Mouse (Mus musculus) limb, embryonic 14.5 days (tissue): ENCODE data around the gene Psmd2. TPM values are rescaled to one million over a fixed set of nuclear protein-coding genes. Genes with fewer than 3 reads are reported as not detected.
A peak's percentile ranks its signal among the peaks of the same experiment; 100 is the strongest.

ENCODE experiments used
- ATAC-seq: fragments of 200-750 bp; cut with Nextera tagmentation; 2 replicates; pipeline ENCODE4 v1.8.0; 2017; ENCODE audit warnings: low read depth, moderate number of reproducible peaks, moderate TSS enrichment; ENCODE audit not compliant: low FRiP score
- DNase-seq: peaks from one replicate; pipeline ENCODE4 v3.0.0-alpha.2; 2015; ENCODE audit warnings: low spot score
- H3K27ac ChIP-seq: fragments of 300-500 bp; sonication (generic); replicated peaks from 2 replicates; pipeline ENCODE4 v1.5.1; 2014; ENCODE audit warnings: low read depth, mild to moderate bottlenecking, low read length, moderate library complexity, mixed read lengths
- H3K27me3 ChIP-seq: fragments of 300-500 bp; sonication (generic); 2 replicates; pipeline ENCODE4 v1.6.1; 2014; ENCODE audit warnings: low read length, mixed read lengths; ENCODE audit not compliant: control insufficient read depth, insufficient read depth
- H3K36me3 ChIP-seq: fragments of 300-500 bp; sonication (generic); 2 replicates; pipeline ENCODE4 v1.6.1; 2014; ENCODE audit warnings: mild to moderate bottlenecking, low read length, moderate library complexity, mixed read lengths; ENCODE audit not compliant: control insufficient read depth, insufficient read depth
- H3K4me1 ChIP-seq: fragments of 300-500 bp; sonication (generic); 2 replicates; pipeline ENCODE4 v1.6.1; 2014; ENCODE audit warnings: antibody characterized with exemption, low read length, mixed read lengths; ENCODE audit not compliant: control insufficient read depth, insufficient read depth
- H3K4me2 ChIP-seq: fragments of 300-500 bp; sonication (generic); replicated peaks from 2 replicates; pipeline ENCODE4 v1.6.1; 2014; ENCODE audit warnings: low read depth, mild to moderate bottlenecking, low read length, moderate library complexity; ENCODE audit not compliant: severe bottlenecking
- H3K4me3 ChIP-seq: fragments of 300-500 bp; sonication (generic); replicated peaks from 2 replicates; pipeline ENCODE4 v1.5.1; 2014; ENCODE audit warnings: low read length
- H3K9ac ChIP-seq: fragments of 300-500 bp; sonication (generic); 2 replicates; pipeline ENCODE4 v1.6.1; 2014; ENCODE audit warnings: mild to moderate bottlenecking, low read depth, low read length, moderate library complexity; ENCODE audit not compliant: severe bottlenecking
- H3K9me3 ChIP-seq: fragments of 300-500 bp; sonication (generic); 2 replicates; pipeline ENCODE4 v1.6.1; 2016; ENCODE audit warnings: low read length; ENCODE audit not compliant: control insufficient read depth
- POLR2A ChIP-seq: fragments of 200-500 bp; IDR thresholded peaks from 2 replicates; pipeline ENCODE4 v1.8.0; 2012; ENCODE audit warnings: inconsistent platforms, mild to moderate bottlenecking, moderate library complexity, borderline replicate concordance; ENCODE audit not compliant: insufficient read depth, insufficient read length; ENCODE audit errors: extremely low read depth
- WGBS: fragments of 180-500 bp; shearing (Covaris S2); extraction: QIAGEN DNeasy Blood & Tissue Kit; methylation state at CpG from one replicate; pipeline ENCODE4 v1.1.7; 2014; 5-methylcytosine and 5-hydroxymethylcytosine counted together
- microRNA counts: library from miRNA; unstranded; fragments of <30 nt; microRNA quantifications from one replicate; lab custom pipeline; 2016
- microRNA-seq: library from miRNA; unstranded; fragments of <30 nt; microRNA quantifications from one replicate; pipeline ENCODE4, GENCODE M21; 2016
- polyA plus RNA-seq, 2 experiments: library from polyadenylated mRNA; depleted of rRNA in 1 of 2; stranded (reverse) in 1 of 2; unstranded in 1 of 2; fragments of >200 nt; fragmentation: Nextera tagmentation in 1 of 2; extraction: Ambion mirVana in 1 of 2; gene quantifications; 2 replicates each; pipeline versions ENCODE4 v1.2.1 to v1.2.3; 2012 to 2014

The Psmd2 gene
- polyA plus RNA-seq, 2 experiments = 180 to 270 TPM

DNA sequence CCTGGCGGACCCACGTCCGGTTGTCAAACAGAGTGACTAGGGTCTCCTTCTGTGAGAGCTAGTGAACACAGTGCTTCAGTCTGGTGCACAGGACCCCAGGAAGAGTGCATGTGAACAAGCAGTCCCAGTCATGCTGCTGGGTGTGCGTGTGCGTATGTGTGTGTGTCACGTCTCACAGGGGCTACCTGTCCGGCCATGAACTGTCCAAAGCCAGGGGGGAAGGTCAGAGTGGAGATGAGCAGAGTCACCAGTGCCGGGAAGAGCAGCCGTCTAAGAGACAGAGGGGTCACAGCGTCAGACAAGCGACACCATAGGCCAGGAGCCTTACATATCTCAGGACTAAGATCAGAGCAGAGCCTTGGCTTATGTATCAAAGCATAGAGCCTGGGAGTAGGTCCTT is 58.9 kb downstream of the Psmd2 start:
- H3K36me3 ChIP-seq = peaks cover 68% of the 10 kb centered on the region
- no peaks in the 10 kb centered on the region for H3K27me3 ChIP-seq
- peaks cover 16% of the 10 kb centered on the region for H3K4me1 ChIP-seq
- no peak overlapping the region for H3K27ac ChIP-seq
- no peak for TF ChIP-seq POLR2A
- DNase-seq = no peak
- WGBS = 96% methylated on average over 11 of the region's 11 CpGs
- no peak overlapping the region for H3K9ac ChIP-seq
- H3K4me3 ChIP-seq = no peak overlapping the region
- no peak overlapping the region for H3K4me2 ChIP-seq
- no peaks in the 10 kb centered on the region for H3K9me3 ChIP-seq
- no peak for ATAC-seq

DNA sequence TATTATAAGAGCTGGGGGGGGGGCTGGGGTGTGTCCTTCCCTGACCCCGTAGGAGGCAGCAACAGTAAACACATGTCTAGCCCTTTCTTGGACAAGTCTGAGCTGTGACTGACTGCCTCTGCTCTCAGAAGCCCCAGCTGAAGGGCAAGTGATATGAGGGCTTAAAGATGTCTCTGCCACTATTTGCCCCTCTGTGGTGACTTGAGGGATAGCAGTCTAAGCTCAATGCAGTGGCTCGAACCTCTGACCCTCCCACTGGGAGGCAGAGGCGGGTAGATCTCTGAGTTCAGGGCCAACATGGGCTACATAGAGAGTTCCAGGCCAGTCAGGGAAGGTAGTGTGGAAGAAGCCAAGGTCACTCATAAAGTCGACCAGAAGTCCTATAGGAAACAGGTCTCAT is 59.4 kb downstream of the Psmd2 start:
- no peak overlapping the region for H3K4me2 ChIP-seq
- H3K27me3 ChIP-seq = no peaks in the 10 kb centered on the region
- no peak overlapping the region for H3K27ac ChIP-seq
- H3K4me3 ChIP-seq = no peak overlapping the region
- TF ChIP-seq POLR2A = no peak
- ATAC-seq = no peak
- no peak for DNase-seq
- peaks cover 63% of the 10 kb centered on the region for H3K36me3 ChIP-seq
- H3K4me1 ChIP-seq = peaks cover 18% of the 10 kb centered on the region
- H3K9me3 ChIP-seq = no peaks in the 10 kb centered on the region
- WGBS = 79% methylated on average over 4 of the region's 4 CpGs
- no peak overlapping the region for H3K9ac ChIP-seq

DNA sequence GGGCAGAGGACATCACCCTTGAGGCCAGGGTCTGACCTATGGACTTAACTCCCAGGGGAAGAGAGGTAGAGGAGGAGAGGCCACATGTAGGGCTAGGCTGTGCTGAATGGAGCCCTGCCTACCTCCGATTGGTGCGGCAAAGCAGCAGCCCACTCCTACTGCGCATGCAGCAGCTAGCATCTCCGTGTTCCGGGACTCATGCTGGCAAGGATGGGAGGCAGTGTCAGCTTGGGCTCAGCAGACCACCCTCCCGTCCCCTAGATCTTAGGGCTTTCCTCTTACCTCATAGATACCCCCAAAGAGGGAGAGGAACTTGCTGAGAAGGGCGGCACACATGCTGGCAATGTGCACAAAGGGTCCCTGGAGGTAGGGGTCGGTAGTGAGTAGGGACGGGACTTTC is 60.7 kb downstream of the Psmd2 start:
- no peak for TF ChIP-seq POLR2A
- Histone ChIP-seq H3K4me2 (no peak overlapping the region), H3K27me3 (no peaks in the 10 kb centered on the region), H3K4me1 (peaks cover 20% of the 10 kb centered on the region), H3K4me3 (no peak overlapping the region), H3K36me3 (peaks cover 51% of the 10 kb centered on the region), H3K9me3 (no peaks in the 10 kb centered on the region), H3K27ac (no peak overlapping the region), H3K9ac (no peak overlapping the region)
- 76% methylated on average over 9 of the region's 9 CpGs for WGBS
- no peak for ATAC-seq
- no peak for DNase-seq

DNA sequence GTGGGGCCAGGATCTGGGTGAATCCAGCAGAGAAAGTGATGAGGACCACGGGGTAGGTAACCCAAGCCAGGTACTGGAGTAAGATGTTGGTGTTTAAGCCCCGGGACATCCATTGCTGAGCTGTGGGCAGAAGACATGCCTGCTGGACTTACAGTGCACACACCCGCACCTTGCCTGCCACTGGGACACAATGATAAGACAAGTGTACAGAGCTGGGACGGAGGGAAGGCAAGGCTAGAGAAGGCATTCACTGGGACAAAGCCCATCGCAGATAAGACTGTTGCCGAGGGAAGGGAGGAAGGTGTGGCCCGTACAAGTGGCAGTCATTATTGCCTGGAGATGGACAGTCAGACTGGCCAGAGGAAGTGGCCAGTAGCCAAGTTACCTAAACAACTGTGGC is 61.4 kb downstream of the Psmd2 start:
- no peak for ATAC-seq
- 94% methylated on average over 7 of the region's 7 CpGs for WGBS

More for the DNA sequence above, 61.4 kb downstream of the Psmd2 start:
- peaks cover 45% of the 10 kb centered on the region for H3K36me3 ChIP-seq
- no peak overlapping the region for H3K4me2 ChIP-seq
- no peak overlapping the region for H3K27ac ChIP-seq
- peaks cover 20% of the 10 kb centered on the region for H3K4me1 ChIP-seq
- H3K9ac ChIP-seq = no peak overlapping the region
- TF ChIP-seq POLR2A = no peak
- no peak for DNase-seq
- no peaks in the 10 kb centered on the region for H3K9me3 ChIP-seq
- no peak overlapping the region for H3K4me3 ChIP-seq
- H3K27me3 ChIP-seq = no peaks in the 10 kb centered on the region

MicroRNAs encoded within 50 kb of the gene (microRNA counts, 519-probe panel; counts per million panel counts)
- microRNA mmu-miR-1224 (lab: Ali Mortazavi, UCI) = 3,041 counts per million, percentile 56 among the panel's probes with 10 or more counts

Small RNAs within 50 kb of the gene (microRNA-seq; reads per million reads assigned to microRNA genes)
- not detected for gene Mir1224

Other genes with a start within 250 kb of the Psmd2 start
- 223 and 274 TPM in 2 replicates for gene Abcc5, start 225.3 kb upstream of the Psmd2 start, polyA plus RNA-seq (2012; rRNA removed)
- gene Abcc5, start 225.3 kb upstream of the Psmd2 start, polyA plus RNA-seq (2014; fragmentation: Nextera tagmentation; extraction: Ambion mirVana) = 73.1 and 91.5 TPM in 2 replicates
- gene Eif2b5, start 152.8 kb upstream of the Psmd2 start, polyA plus RNA-seq (2012; rRNA removed) = 44.8 and 45.1 TPM in 2 replicates
- 90.6 and 95.2 TPM in 2 replicates for gene Eif2b5, start 152.8 kb upstream of the Psmd2 start, polyA plus RNA-seq (2014; fragmentation: Nextera tagmentation; extraction: Ambion mirVana)
- 74.8 and 99.8 TPM in 2 replicates for gene Dvl3, start 134.7 kb upstream of the Psmd2 start, polyA plus RNA-seq (2012; rRNA removed)
- gene Dvl3, start 134.7 kb upstream of the Psmd2 start, polyA plus RNA-seq (2014; fragmentation: Nextera tagmentation; extraction: Ambion mirVana) = 26.5 and 28.0 TPM in 2 replicates
- gene Ap2m1, start 116.2 kb upstream of the Psmd2 start, polyA plus RNA-seq (2012; rRNA removed) = 633 and 687 TPM in 2 replicates
- 573 and 622 TPM in 2 replicates for gene Ap2m1, start 116.2 kb upstream of the Psmd2 start, polyA plus RNA-seq (2014; fragmentation: Nextera tagmentation; extraction: Ambion mirVana)
- gene Abcf3, start 103.1 kb upstream of the Psmd2 start, polyA plus RNA-seq (2012; rRNA removed) = 56.0 and 57.8 TPM in 2 replicates
- 59.3 and 61.8 TPM in 2 replicates for gene Abcf3, start 103.1 kb upstream of the Psmd2 start, polyA plus RNA-seq (2014; fragmentation: Nextera tagmentation; extraction: Ambion mirVana)
- gene Vwa5b2, start 62.2 kb upstream of the Psmd2 start, polyA plus RNA-seq (2012; rRNA removed) = 2.0 and 2.5 TPM in 2 replicates
- gene Vwa5b2, start 62.2 kb upstream of the Psmd2 start, polyA plus RNA-seq (2014; fragmentation: Nextera tagmentation; extraction: Ambion mirVana) = 0.22 and 1.1 TPM in 2 replicates
- gene Eef1akmt4, start 40.1 kb upstream of the Psmd2 start, polyA plus RNA-seq (2012; rRNA removed) = 28.0 and 33.0 TPM in 2 replicates
- gene Eef1akmt4, start 40.1 kb upstream of the Psmd2 start, polyA plus RNA-seq (2014; fragmentation: Nextera tagmentation; extraction: Ambion mirVana) = 38.8 and 44.1 TPM in 2 replicates
- gene Gm49333, start 40.0 kb upstream of the Psmd2 start, polyA plus RNA-seq (2012; rRNA removed) = not detected in 2 replicates
- not detected in 2 replicates for gene Gm49333, start 40.0 kb upstream of the Psmd2 start, polyA plus RNA-seq (2014; fragmentation: Nextera tagmentation; extraction: Ambion mirVana)
- 27.4 and 43.5 TPM in 2 replicates for gene Alg3, start 39.9 kb upstream of the Psmd2 start, polyA plus RNA-seq (2012; rRNA removed)
- gene Alg3, start 39.9 kb upstream of the Psmd2 start, polyA plus RNA-seq (2014; fragmentation: Nextera tagmentation; extraction: Ambion mirVana) = 43.0 and 43.6 TPM in 2 replicates
- gene Camk2n2, start 30.4 kb upstream of the Psmd2 start, polyA plus RNA-seq (2012; rRNA removed) = 4.3 and 5.9 TPM in 2 replicates
- 1.0 and 1.1 TPM in 2 replicates for gene Camk2n2, start 30.4 kb upstream of the Psmd2 start, polyA plus RNA-seq (2014; fragmentation: Nextera tagmentation; extraction: Ambion mirVana)
- gene Ece2, start 21.8 kb upstream of the Psmd2 start, polyA plus RNA-seq (2012; rRNA removed) = 14.1 and 15.8 TPM in 2 replicates
- gene Ece2, start 21.8 kb upstream of the Psmd2 start, polyA plus RNA-seq (2014; fragmentation: Nextera tagmentation; extraction: Ambion mirVana) = 3.9 and 4.1 TPM in 2 replicates
- gene Eif4g1, start 16.7 kb downstream of the Psmd2 start, polyA plus RNA-seq (2012; rRNA removed) = 299 and 374 TPM in 2 replicates
- gene Eif4g1, start 16.7 kb downstream of the Psmd2 start, polyA plus RNA-seq (2014; fragmentation: Nextera tagmentation; extraction: Ambion mirVana) = 148 and 161 TPM in 2 replicates
- 15.6 and 21.3 TPM in 2 replicates for gene Fam131a, start 41.6 kb downstream of the Psmd2 start, polyA plus RNA-seq (2012; rRNA removed)
- gene Fam131a, start 41.6 kb downstream of the Psmd2 start, polyA plus RNA-seq (2014; fragmentation: Nextera tagmentation; extraction: Ambion mirVana) = 10.3 and 11.0 TPM in 2 replicates
- 65.1 and 77.0 TPM in 2 replicates for gene Polr2h, start 66.0 kb downstream of the Psmd2 start, polyA plus RNA-seq (2012; rRNA removed)
- 112 and 121 TPM in 2 replicates for gene Polr2h, start 66.0 kb downstream of the Psmd2 start, polyA plus RNA-seq (2014; fragmentation: Nextera tagmentation; extraction: Ambion mirVana)
- 72.9 and 102 TPM in 2 replicates for gene Clcn2, start 66.1 kb downstream of the Psmd2 start, polyA plus RNA-seq (2012; rRNA removed)
- 17.1 and 21.6 TPM in 2 replicates for gene Clcn2, start 66.1 kb downstream of the Psmd2 start, polyA plus RNA-seq (2014; fragmentation: Nextera tagmentation; extraction: Ambion mirVana)
- 38.9 and 47.1 TPM in 2 replicates for gene Chrd, start 81.5 kb downstream of the Psmd2 start, polyA plus RNA-seq (2012; rRNA removed)
- gene Chrd, start 81.5 kb downstream of the Psmd2 start, polyA plus RNA-seq (2014; fragmentation: Nextera tagmentation; extraction: Ambion mirVana) = 11.5 and 11.6 TPM in 2 replicates
- 3.8 and 4.5 TPM in 2 replicates for gene Thpo, start 82.9 kb downstream of the Psmd2 start, polyA plus RNA-seq (2012; rRNA removed)
- gene Thpo, start 82.9 kb downstream of the Psmd2 start, polyA plus RNA-seq (2014; fragmentation: Nextera tagmentation; extraction: Ambion mirVana) = 0.78 and 1.4 TPM in 2 replicates